Mouse (Mus musculus) heart, adult 2 months (tissue): Measurements from ENCODE around the gene Akap6.

ENCODE experiments used
- CTCF ChIP-seq: fragments of 200-600 bp; IDR thresholded peaks from 2 replicates; pipeline ENCODE4 v1.8.1; 2022; ENCODE audit warnings: antibody characterized with exemption, mild to moderate bottlenecking, moderate library complexity
- POLR2A ChIP-seq: fragments of 200-500 bp; IDR thresholded peaks from 2 replicates; pipeline ENCODE4 v1.6.1; 2011; ENCODE audit warnings: mild to moderate bottlenecking, low read depth, low read length, control low read depth; ENCODE audit not compliant: insufficient read depth

- TF ChIP-seq CTCF (no peak), POLR2A (no peak)
Measured at GRCm38 (mm10) chr12:52702368-52702967, 3.3 kb downstream of the Akap6 start.
